Mouse (Mus musculus) CH12.LX (cell line): ENCODE results near the gene Gm28053.

Experiments used
- CHD2 ChIP-seq: IDR thresholded peaks from 2 replicates; pipeline ENCODE4 v1.6.1; 2011; ENCODE audit warnings: low read length, improper control_type of control experiment
- CTCF ChIP-seq, 2 experiments: IDR thresholded peaks in 1 of 2; conservative IDR thresholded peaks in 1 of 2; 2 replicates each; pipeline ENCODE4 v1.5.1; 2011 to 2012; ENCODE audit warnings: low read depth in 2 of 2, low read length in 2 of 2, improper control_type of control experiment in 1 of 2, inconsistent platforms in 1 of 2, mild to moderate bottlenecking in 1 of 2, moderate library complexity in 1 of 2
- EP300 ChIP-seq: IDR thresholded peaks from 2 replicates; pipeline ENCODE4 v1.6.1; 2011; ENCODE audit warnings: low read length, improper control_type of control experiment
- MAX ChIP-seq: IDR thresholded peaks from 2 replicates; pipeline ENCODE4 v1.6.1; 2011; ENCODE audit warnings: low read length, improper control_type of control experiment
- MAZ ChIP-seq: IDR thresholded peaks from 2 replicates; pipeline ENCODE4 v1.6.1; 2012; ENCODE audit warnings: low read depth, mild to moderate bottlenecking, inconsistent platforms, low read length, improper control_type of control experiment, moderate library complexity
- POLR2A ChIP-seq: IDR thresholded peaks from 2 replicates; pipeline ENCODE4 v1.6.1; 2011; ENCODE audit warnings: low read depth, mild to moderate bottlenecking, improper control_type of control experiment, low read length
- TCF12 ChIP-seq: IDR thresholded peaks from 2 replicates; pipeline ENCODE4 v1.6.1; 2014; ENCODE audit warnings: low read depth, mild to moderate bottlenecking, inconsistent platforms, low read length, improper control_type of control experiment

DNA sequence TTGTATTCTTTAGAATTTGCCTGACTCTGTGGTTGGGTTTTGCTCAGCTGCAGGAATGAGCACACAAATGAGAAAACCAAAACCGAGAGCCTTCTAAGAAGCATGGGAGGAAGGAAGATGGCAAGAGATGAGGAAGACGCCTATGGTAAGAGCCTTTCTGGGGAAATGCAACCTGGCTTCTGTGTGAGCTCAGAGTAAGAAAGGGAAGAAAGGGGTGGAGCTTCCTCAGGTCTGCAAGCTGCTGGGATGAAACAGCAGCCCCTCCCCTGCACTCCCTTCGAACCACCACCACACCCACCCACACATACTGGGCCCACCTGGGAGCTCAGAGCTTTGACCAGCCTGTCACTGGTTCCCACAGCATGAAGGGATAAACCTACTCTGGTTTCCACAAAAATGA is 22.9 kb downstream of the Gm28053 start:
- TF ChIP-seq CTCF (conservative IDR thresholded peaks at IDR 0.05 in 1 of 2, IDR thresholded peaks at IDR 0.05 in 1 of 2; ENCODE audit: low read depth in 2 of 2, low read length in 2 of 2), result no peak
- TF ChIP-seq TCF12, result peak; percentile 45; the same call in 1 of the 2 replicates
- peak; percentile 63 for TF ChIP-seq POLR2A
- TF ChIP-seq CHD2, result no peak
- 0 out of 2 replicates have a peak, but pooled peaks have one; percentile 0 for TF ChIP-seq MAX
- TF ChIP-seq MAZ, result no peak
- TF ChIP-seq EP300, result peak; percentile 28; the same call in 1 of the 2 replicates
